Mouse (Mus musculus): ENCODE data around the gene Mast4.

GRCm38 (mm10) chr13:102889537-102889936, 444.8 kb downstream of the Mast4 start:
- no peak for TF ChIP-seq POLR2A (IDR thresholded peaks at IDR 0.05; ENCODE audit: extremely low read depth, insufficient read depth, low read length)
- TF ChIP-seq CTCF (IDR thresholded peaks at IDR 0.05; ENCODE audit: low read depth, low read length), result no peak
